Mouse (Mus musculus) brain, embryonic 14.5 days (tissue): Measurements from ENCODE around the gene Mapkapk3. TPM values are rescaled to one million over a fixed set of nuclear protein-coding genes. Genes with fewer than 3 reads are reported as not detected.

Experiments
- DNase-seq: peaks from one replicate; pipeline ENCODE4 v3.0.0-alpha.2; 2011; ENCODE audit warnings: low read depth
- CTCF ChIP-seq: fragments of 200-500 bp; IDR thresholded peaks from 2 replicates; pipeline ENCODE4 v1.5.1; 2012; ENCODE audit warnings: inconsistent platforms, mild to moderate bottlenecking, moderate library complexity, borderline replicate concordance; ENCODE audit not compliant: insufficient read depth, insufficient read length; ENCODE audit errors: extremely low read depth
- POLR2A ChIP-seq: fragments of 200-500 bp; IDR thresholded peaks from 2 replicates; pipeline ENCODE4 v1.6.1; 2012; ENCODE audit warnings: mild to moderate bottlenecking, inconsistent platforms, borderline replicate concordance; ENCODE audit not compliant: poor library complexity, insufficient read depth, insufficient read length, severe bottlenecking; ENCODE audit errors: extremely low read depth
- polyA plus RNA-seq: library from polyadenylated mRNA; depleted of rRNA; stranded (reverse); fragments of >200 nt; gene quantifications from 2 replicates; pipeline ENCODE4 v1.2.3, GENCODE M21; 2012; rRNA removed

The Mapkapk3 gene
- polyA plus RNA-seq, 1 experiment, result 3.3 TPM

DNA sequence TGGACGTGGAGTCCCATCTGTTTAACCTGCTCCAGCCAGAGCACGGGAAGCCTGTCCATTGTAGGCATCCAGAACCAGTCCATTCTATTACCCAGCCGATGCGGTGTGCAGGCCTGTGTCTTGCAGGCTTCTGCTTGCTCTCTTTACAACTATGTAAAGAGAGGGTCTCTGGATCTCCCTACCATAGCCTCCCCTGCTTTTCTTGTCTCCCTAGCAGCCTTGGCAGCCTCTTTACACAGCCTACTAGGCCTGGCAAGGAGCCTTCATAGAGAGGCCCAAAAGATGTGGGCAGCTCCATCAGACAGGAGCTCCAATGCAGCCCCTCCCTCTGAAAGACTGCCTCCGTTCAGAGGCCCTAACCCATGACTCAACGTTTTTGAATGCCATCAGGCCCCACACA lies 40.5 kb downstream of the Mapkapk3 start:
- no peak for TF ChIP-seq POLR2A
- no peak for TF ChIP-seq CTCF
- DNase-seq, result no peak

DNA sequence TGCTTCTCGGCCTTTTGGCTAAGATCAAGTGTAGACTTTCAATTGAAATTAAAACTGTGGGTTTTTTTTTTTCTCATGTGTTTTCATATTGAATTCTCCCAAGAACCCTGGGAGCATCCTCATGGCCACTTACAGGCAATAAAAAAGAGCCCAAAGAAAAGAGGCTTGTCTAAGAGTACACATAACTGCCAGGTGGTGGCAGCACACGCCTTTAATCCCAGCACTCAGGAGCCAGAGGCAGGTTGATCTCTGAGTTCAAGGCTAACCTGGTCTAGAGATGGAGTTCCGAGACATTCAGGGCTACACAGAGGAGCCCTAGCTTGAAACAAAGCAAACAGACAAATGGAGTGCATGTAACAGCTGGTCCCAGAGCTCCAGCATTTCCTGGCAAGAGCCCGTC lies 43.5 kb downstream of the Mapkapk3 start:
- no peak for DNase-seq
- TF ChIP-seq POLR2A (no peak), CTCF (peak; percentile 5; the same call in 1 of the 2 replicates)

DNA sequence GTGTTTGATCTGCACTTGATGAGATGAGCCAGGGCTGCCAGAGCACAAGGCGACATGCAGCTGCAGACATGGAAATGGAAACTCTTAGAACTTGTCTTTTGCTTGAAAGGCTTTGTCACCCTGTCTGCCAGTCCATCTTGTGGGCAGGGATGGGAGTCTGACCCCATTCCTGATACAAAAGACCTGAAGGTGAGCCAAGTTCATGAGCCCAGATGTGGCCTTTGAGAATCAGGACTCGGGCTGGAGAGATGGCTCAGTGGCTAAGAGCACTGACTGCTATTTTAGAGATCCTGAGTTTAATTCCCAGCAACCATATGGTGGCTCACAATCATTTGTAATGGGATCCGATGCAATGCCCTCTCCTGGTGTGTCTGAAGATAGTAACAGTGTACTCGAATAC lies 44.4 kb downstream of the Mapkapk3 start:
- no peak for DNase-seq
- TF ChIP-seq POLR2A (no peak), CTCF (no peak)

DNA sequence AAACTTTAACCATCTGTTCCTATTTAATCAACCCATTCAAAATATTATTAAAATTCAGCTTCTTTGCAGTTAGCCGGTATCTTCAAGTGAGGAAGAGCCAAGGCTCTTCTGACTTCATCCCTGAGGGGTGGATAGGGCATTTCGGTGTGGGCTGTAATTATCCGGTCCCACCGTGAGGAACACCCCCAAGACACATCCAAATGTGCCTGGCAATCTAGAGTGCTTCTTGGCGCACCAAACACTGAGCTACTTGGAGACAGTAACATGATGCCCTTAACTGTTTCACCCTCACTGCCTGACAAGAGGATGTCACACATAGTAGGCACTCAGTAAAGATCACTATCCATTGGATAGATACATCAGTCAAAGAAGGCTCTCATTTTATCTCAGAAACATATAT lies 53.5 kb downstream of the Mapkapk3 start:
- TF ChIP-seq POLR2A (no peak), CTCF (no peak)
- no peak for DNase-seq

DNA sequence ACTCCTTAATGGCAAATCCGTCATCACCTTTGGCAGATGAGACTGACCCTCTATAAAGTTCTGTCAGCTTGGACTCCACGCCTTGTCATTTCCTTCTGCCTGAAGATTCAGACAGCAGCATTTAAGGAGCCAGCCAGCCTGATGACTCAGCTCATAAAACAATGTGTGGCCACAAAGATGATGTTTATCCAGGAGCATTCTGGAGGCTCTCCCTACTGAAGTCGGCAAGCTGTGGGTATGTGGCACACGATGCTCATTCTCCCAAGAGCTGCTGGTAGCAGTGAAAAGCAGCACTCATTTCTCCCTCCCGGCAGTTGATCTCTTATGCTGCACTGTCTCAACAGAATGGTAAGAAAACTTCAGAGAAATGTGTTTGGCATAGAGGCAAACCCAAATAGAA lies 54.4 kb downstream of the Mapkapk3 start:
- DNase-seq, result no peak
- TF ChIP-seq CTCF (no peak), POLR2A (no peak)

DNA sequence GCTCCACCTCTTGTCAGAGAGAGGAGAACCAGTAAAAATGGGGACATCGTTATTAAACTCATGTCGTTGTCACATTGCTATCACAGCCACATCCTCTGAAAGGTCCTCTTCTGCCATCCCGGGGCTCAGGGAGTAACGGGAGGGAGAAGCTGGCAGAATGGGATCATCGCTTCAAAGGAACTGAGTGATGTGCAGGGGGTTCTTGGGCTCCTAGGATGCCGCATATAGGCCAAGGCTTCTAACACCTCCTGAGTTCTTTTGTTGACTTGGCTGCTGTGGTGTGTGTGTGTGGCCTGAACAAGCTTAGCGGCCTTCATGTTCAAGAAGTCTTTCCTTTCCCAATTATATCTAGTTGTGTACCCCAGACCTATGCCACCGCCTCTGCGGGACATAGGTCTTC lies 57.5 kb downstream of the Mapkapk3 start:
- DNase-seq, result no peak
- TF ChIP-seq POLR2A (no peak), CTCF (no peak)

DNA sequence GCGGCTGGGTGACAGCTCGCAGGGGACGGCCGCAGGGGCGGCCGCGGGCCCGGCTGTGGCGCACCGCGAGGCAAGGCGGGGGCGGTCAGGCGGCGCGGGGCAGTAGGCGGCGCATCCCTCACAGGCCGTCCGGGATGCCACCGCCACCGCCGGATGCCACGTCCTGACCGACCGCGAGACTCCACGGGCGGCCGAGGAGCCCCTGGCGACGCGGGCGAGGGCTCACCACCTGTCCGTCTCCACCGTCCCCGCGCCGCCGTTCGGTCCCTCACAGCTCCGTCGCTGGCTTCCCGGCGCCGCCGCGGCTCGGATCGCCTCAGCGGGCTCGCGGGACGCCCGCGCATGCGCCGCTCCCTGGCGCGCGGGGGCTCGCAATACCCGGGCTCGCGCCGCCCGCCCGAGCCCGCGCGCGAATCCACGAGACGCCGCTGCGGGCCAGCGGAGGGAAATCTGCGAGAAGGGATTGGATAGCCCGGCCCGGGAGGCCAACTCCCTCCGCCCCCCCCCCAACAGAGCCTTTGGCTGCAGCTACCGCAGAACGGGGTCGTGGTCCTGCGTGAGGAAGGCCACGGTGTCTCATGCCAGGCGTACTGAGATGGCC lies 58.0 kb downstream of the Mapkapk3 start, which contains the start of gene Dock3:
Gene Dock3 (minus strand): TSS at position 371 of the 601 bp plus-strand sequence.
- peak; percentile 93 for DNase-seq
- TF ChIP-seq CTCF (no peak), POLR2A (peak; percentile 93)

DNA sequence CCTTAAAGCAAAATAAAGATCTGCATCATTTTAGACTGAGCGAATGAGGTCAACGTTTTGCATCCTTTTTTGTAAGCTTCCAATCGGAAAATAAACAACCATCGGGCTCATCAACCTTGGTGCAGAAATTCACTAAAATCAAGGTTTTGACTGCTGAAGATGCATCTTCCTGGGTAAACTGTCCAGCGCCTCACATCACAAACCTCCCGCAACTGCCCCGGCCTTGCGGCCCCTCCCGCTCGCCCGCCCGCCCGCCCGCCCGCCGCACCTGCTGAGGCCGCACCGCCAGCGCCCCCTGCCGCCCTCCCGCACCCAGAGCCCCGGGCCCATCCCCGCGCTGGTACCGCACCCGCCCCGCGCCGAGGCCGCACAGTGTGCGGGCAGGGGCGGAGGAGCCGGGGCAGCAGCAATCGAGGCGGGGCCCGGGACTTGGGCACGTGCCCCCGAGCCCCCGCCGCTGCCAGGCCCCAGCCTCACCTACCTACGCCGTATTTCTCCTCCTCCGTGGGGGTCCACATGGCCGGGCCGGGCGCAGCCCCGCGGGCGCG lies 58.6 kb downstream of the Mapkapk3 start:
- peak; percentile 22; the same call in 1 of the 2 replicates for TF ChIP-seq CTCF
- TF ChIP-seq POLR2A, result no peak
- DNase-seq, result peak; percentile 76

DNA sequence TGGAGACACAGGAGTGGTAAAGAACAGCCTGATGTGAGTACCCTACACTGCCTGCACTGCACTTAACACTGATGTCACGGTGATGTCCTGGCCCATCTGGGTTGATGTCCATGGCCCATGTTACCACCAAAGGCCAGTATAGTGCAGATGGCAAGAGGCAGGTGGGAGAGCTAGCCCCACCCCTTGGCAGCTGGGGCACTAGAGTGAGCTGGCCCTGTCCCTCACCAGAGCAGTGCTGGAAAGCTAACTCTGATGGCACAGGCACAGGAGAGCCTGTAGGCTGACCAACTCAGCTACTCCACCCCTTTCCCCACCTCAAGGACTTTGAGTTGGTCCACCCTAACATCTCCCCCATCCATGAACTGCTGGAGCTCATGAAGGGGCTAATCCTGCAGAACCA lies 65.1 kb downstream of the Mapkapk3 start:
- no peak for DNase-seq
- TF ChIP-seq CTCF, result no peak
- no peak for TF ChIP-seq POLR2A

Other genes starting within 250 kb of the Mapkapk3 start
- 55.7 and 78.6 TPM in 2 replicates for gene Dock3, start 58.0 kb downstream of the Mapkapk3 start, polyA plus RNA-seq
- 8.7 and 9.2 TPM in 2 replicates for gene Cish, start 6.1 kb upstream of the Mapkapk3 start, polyA plus RNA-seq
- 29.5 and 35.9 TPM in 2 replicates for gene Hemk1, start 48.5 kb upstream of the Mapkapk3 start, polyA plus RNA-seq
- gene 6430571L13Rik, start 50.7 kb upstream of the Mapkapk3 start, polyA plus RNA-seq, result 6.2 and 8.6 TPM in 2 replicates
- 105 and 143 TPM in 2 replicates for gene Cacna2d2, start 109.7 kb upstream of the Mapkapk3 start, polyA plus RNA-seq
- 37.3 and 42.1 TPM in 2 replicates for gene Tmem115, start 244.1 kb upstream of the Mapkapk3 start, polyA plus RNA-seq